Mouse (Mus musculus) hematopoietic stem cell, adult 5-6 weeks (primary cell): ENCODE measurements around the gene Nanos2. TPM values are rescaled to one million over a fixed set of nuclear protein-coding genes. Genes with fewer than 3 reads are reported as not detected.

Experiments
- ATAC-seq, 2 experiments: fragments of 125-278 bp in 1 of 2; replicated peaks in 1 of 2; 2 replicates each; pipeline ENCODE4 v1.8.0; 2016 to 2017; ENCODE audit warnings: inconsistent platforms in 2 of 2, mild to moderate bottlenecking in 2 of 2, moderate number of reproducible peaks in 2 of 2, low read depth in 1 of 2, moderate TSS enrichment in 1 of 2; ENCODE audit not compliant: low FRiP score in 2 of 2, poor library complexity in 2 of 2, severe bottlenecking in 2 of 2, insufficient read depth in 1 of 2, low TSS enrichment in 1 of 2
- total RNA-seq: library from RNA; stranded (forward); fragments of 172-1452, 232-1000 nt; gene quantifications from 2 replicates; pipeline ENCODE4 v1.2.3, GENCODE M21; 2017

Gene Nanos2
- total RNA-seq, 1 experiment from 2014 or later: not detected

- ATAC-seq: peak; percentile 52 to 57; a peak in 3 of 4 replicates
Measured at GRCm38 (mm10) chr7:19006476-19006875, 19.3 kb downstream of the Nanos2 start.

GRCm38 (mm10) chr7:19007026-19007977 is 20.1 kb downstream of the Nanos2 start:
- no peak for ATAC-seq

- no peak for ATAC-seq
Measured at GRCm38 (mm10) chr7:19010581-19010980, 23.4 kb downstream of the Nanos2 start.

DNA sequence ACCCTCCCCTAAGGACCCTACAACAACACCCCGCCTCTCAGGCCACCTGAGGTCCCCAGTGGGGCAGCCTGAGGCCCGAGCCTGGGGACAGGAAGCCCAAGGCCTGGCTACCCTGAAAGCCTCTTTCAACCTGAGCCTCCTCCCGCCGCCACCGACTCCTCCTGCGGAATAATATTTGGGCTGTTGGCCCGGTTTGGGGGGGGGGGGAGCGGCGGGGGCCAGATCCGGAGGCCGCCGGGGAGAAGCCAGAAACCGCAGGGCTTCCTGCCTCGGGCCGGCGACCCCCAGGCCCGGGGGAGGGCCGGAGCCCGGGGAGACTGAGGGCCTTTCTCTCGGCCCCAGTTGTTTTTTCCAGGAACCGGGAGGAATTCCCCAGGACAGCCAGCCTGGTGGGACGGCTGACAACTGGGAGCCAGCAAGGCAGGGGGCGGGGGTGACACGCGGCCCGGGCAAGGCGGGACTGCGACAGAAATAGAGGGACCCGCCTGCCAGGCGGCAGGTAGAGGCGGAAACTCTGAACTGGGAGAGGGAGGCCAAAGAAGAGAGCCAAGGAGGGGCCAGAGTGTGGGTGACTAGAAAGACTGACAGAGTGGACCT is 24.9 kb downstream of the Nanos2 start:
- peak; percentile 54 to 60 for ATAC-seq

DNA sequence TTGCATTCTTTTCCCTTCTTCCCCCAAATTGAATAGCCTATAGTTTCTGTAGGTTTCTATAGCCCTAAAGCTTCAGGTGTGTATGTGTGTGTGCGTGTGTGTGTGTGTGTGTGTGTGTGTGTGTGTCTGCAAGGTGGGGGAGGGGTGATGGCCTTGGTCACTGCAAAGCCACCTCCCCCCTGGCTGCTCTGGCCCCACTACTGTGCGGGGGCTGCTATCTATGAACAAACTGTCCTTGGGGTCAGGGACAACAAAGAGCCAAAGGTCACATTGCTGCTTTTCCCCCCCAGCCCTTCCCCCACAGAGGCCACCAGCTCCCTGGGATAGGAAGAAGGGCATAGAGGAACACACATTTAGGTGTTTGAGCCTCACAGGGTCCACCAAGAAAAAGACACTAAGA is 25.7 kb downstream of the Nanos2 start:
- no peak for ATAC-seq

GRCm38 (mm10) chr7:19014452-19014851 is 27.3 kb downstream of the Nanos2 start:
- no peak for ATAC-seq

- ATAC-seq: no peak
Measured at GRCm38 (mm10) chr7:19016042-19016441, 28.8 kb downstream of the Nanos2 start.

- ATAC-seq: no peak
Measured at GRCm38 (mm10) chr7:19017909-19018308, 30.7 kb downstream of the Nanos2 start.

DNA sequence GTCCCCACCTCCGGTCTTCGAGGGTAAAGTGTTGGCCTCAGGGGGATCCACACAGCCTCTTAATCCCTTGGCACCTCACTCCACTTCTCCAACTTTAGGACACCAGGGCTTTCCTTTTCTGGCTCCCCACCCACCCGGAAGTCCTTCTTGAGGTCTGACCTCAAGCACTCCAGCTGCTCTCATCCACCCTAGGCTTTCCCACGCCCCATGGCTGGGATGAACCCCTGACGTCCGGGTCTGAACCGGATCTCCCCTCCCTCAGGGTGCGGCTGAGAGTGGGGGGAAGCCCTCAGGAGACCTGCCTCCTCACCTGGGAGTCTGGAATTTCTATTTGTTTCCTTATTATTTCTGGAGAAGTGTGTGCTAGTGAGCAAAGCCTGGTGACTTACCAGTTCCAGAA is 33.8 kb downstream of the Nanos2 start:
- ATAC-seq: no peak

GRCm38 (mm10) chr7:19022189-19022958 is 35.2 kb downstream of the Nanos2 start:
- no peak for ATAC-seq

- peak; percentile 18 to 35; a peak in 1 of 4 replicates for ATAC-seq
Measured at GRCm38 (mm10) chr7:19023357-19023814, 36.2 kb downstream of the Nanos2 start, which contains the start of gene Foxa3. Gene Foxa3, minus strand, starts transcription at chr7:19023538.

GRCm38 (mm10) chr7:19024096-19024506 is 36.9 kb downstream of the Nanos2 start, which contains the start of gene Sympk:
Gene Sympk, plus strand, starts transcription at chr7:19024377.
- ATAC-seq: peak; percentile 83 to 88

- ATAC-seq: no peak
Measured at GRCm38 (mm10) chr7:19024581-19025255, 37.5 kb downstream of the Nanos2 start.

DNA sequence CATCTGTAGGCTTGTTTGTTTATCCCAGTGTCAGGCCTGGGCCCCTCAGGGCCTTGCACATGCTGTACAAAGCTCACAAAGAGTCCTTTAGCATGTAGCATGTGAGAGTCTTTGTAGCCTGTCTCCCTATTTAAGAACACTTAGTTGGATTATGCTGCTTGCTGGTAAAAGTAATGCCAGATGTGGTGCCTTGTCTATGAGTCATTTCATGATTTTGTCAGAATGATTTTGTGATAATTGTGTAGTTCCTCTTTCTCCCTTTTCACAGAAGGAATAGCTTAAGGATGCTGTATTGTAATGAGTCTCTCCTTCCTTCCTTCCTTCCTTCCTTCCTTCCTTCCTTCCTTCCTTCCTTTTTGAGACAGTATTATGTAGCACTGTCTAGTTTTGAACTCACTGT is 40.9 kb downstream of the Nanos2 start:
- 0 out of 4 replicates have a peak, but pooled peaks of 1 of the 2 experiments have one; percentile 4 for ATAC-seq

DNA sequence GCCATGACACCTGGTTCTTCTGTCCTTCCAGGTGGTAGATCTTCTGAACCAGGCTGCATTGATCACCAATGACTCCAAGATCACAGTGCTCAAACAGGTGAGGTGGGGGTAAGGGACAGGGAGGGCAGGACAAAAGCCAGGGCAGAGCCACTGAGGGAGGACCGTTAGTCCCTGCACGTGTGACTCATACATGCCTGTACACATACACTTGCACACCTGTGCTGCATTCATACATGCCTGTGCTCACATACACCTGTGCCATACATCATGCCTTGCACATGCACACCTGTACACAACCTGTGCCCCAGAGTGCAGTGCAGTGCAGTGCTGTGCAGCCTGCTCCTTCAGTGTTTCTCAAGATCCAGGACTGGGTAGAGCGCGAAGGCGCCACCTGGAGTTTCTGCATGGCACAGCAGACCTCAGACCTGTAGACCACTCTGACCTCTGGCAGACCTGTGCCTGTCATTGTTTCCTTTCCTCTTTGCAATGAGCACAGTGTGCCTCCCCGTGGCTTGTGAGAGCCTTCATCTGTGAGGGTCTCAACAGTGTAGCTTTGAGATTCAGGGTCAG is 42.0 kb downstream of the Nanos2 start:
- ATAC-seq: peak; percentile 87 to 96

- no peak for ATAC-seq
Measured at GRCm38 (mm10) chr7:19031641-19032040, 44.4 kb downstream of the Nanos2 start.
